Mouse (Mus musculus): ENCODE data around the gene Phf12. TPM values are rescaled to one million over a fixed set of nuclear protein-coding genes. Genes with fewer than 3 reads are reported as not detected.

Gene Phf12
- total RNA-seq, 2 experiments from 2014 or later = 23.2 to 31.5 TPM

DNA sequence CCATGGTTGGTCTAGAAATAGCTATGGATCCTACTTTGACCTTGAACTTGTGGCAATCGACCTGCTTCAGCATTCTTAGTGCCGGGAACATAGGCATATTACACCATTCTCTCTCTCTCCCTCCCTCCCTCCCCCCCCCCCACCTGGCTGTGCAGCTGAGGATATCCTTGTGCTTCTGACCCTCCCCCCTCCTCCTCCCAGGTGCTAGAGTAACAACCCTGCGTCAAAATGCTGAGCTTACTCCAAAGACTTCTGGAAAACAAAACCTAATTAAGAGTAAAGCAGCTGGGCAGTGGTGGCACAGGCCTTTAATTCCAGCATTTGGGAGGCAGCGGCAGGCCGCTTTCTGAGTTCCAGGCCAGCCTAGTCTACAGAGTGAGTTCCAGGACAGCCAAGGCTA, 86.6 kb downstream of the Phf12 start:
- DNase-seq = no peak
- intact Hi-C loops (cut with DNase I) = no loop called here

DNA sequence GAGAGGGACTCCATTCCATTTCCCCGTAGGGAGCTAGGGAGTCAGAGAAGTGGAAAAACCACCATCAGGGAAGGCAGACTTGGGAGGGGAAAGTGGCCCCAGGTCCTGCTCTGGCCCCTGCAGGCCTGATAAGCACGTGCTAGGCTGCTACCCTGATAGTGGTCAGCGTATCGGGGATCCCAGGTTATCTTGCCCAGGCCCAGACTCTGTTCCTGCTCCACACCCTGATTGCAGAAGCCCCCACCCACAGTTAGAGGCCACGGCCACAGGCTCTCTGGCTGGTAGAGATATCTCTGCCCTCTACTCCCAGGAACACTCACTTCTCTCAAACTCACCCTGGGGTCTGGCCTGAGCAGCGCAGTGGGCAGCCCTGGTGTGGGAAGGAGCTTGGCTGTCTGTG, 87.1 kb downstream of the Phf12 start:
- intact Hi-C loops (cut with DNase I) = no loop called here
- no peak for DNase-seq

DNA sequence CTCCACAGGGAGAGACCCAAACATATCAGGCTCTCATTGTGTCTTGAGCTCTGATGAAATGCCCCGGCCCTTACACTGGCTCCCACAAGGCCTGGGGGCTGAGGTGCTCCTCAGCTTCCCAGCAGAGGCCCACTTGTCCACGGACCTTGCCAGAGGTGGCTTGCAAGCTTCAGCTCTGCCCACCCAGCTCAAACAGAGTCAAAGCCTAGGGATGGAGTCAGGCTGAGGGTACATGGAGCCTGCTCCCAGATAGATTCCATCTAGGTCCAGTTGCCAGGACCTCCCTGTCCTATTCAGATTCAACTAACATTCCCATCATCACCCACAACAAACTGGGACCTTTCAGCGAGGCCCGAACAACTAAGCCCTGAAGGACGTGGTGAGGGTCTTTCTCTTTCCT, 89.4 kb downstream of the Phf12 start:
- intact Hi-C loops (cut with DNase I) = no loop called here
- DNase-seq = no peak

DNA sequence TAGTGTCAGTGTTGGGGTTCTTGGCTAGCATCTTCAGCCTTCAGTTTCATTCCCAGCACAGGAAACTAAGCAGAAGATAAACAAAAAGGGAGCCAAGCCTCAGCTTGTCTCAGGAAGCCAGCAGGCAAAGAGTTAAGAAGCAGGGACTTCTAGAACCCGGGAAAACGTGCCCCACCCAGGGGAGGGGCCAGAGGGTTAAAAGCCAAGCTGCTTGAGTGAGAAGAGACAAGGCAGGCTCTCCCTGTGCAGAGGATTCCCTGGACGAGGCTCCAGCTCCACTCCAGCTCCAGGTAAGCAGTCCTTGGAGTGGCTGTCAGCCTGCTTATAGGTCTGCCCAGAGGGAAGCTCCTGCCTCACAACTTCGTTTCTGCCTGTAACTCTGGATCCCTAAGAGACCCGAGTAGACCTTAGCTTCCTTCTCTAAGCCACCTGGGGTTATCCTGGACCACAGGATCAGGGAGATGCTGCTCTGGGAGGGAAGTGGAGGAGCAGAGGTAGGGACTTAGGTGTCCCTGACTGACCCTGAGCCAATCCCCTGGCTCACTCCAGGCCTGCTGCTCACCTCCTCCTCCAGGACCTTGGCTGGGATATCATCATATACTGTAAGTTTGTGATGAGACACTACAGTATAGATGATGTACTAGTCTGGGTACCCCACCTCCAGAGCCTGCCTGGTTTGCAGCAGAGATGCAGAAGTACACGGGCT, 90.0 kb downstream of the Phf12 start:
- DNase-seq = no peak
- intact Hi-C loops (cut with DNase I) = no loop called here

DNA sequence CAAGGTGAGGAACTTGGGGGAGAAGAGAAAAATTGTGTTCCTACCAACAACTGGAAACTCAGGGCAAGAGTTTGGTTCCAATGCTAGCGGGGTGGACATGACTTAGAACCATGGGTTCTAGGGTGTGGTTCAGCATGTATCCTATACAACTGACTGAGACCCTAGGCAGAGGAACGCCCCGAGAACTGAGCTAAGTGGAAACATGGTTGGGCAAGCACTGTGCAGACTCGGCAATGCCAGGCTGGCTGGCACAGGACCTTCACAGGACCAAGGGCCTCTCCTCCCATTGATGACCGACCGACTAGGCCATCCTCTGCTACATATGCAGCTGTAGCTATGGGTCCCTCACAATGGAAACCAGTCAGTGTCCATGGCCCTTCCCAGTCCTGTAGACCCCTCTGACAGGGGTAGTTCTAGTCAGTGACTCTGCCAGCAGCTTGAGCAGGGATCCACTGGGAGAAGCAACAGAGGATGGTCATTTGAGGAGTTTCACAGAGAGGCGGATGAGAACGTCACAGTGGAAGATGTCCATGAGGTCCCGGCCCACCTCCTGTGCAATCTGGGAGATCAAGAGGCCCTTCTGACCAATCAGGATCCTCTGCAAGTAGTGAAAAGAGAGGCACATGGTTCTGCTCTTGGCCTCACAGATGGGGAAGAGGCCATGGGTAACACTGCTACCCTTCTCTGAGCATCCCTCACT, 91.2 kb downstream of the Phf12 start:
- intact Hi-C loops (cut with DNase I) = no loop called here

DNA sequence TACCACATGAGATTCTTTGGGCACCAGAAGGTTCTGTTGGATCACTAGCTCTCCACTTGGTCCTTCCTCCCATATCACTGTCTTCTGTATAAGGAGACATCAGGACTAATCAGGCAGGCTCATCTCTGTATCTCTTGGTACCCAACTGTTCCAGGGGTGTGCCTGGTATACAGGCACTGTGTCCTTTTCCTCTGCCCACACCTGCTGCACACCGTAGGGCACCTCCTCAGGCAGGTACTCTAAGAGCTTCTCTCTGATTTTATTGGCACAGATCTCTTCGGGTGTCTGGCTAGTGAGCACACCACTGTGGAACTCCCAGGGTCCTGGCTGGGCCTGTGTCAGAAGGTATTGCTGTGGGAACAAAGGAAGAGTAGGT, 91.7 kb downstream of the Phf12 start:
- intact Hi-C loops (cut with DNase I) = no loop called here
- no peak for DNase-seq

More for the DNA sequence above, 91.2 kb downstream of the Phf12 start:
- DNase-seq = no peak

DNA sequence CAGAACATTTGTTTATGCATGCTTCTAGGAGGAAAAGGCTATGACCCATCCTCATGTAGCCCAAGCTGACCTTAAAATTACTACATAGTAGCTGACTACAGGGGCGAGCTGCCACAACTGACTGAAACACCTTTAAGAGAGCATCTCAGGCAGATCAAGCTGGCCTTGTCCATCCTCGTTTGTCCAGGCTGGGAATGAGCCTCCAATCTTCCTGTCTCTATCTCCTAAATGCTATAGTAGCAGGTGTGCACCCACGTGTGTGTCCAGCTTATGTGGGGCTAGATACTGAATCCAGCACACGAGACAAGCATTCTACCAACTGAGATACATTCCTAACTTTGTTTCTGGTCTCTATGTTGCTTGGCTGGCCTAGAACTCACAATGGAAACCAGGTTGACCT, 92.1 kb downstream of the Phf12 start:
- intact Hi-C loops (cut with DNase I) = no loop called here

More for the DNA sequence above, 92.1 kb downstream of the Phf12 start:
- DNase-seq = no peak

Small RNAs within 50 kb of the gene (microRNA-seq; reads per million reads assigned to microRNA genes)
- gene Mir144 (ENCODE audit: borderline number of aligned reads in 2 of 2) (192 to 5,107 reads per million in 2 experiments), gene Mir451a (ENCODE audit: borderline number of aligned reads in 2 of 2) (0 reads per million in 2 experiments), gene Mir451b (ENCODE audit: borderline number of aligned reads in 2 of 2) (0 reads per million in 2 experiments)

Other genes starting within 250 kb of the Phf12 start
- 100 to 1,000 TPM; 256 to 280 TPM for gene Myo18a, start 219.5 kb upstream of the Phf12 start, total RNA-seq (2021)
- gene Gm10277, start 195.0 kb upstream of the Phf12 start, total RNA-seq (2021) = not detected
- under 1 TPM; 0.53 to 0.89 TPM for gene Pipox, start 88.7 kb upstream of the Phf12 start, total RNA-seq (2021)
- under 1 TPM; 0.16 to 0.44 TPM for gene Sez6, start 52.0 kb upstream of the Phf12 start, total RNA-seq (2021)
- gene Dhrs13, start 49.5 kb downstream of the Phf12 start, total RNA-seq (2021) = 1 to 10 TPM; 3.9 to 5.0 TPM
- gene Flot2, start 55.2 kb downstream of the Phf12 start, total RNA-seq (2021) = 10 to 100 TPM; 63.5 to 64.3 TPM
- 10 to 100 TPM; 26.2 to 28.4 TPM for gene Eral1, start 97.6 kb downstream of the Phf12 start, total RNA-seq (2021)
- 10 to 100 TPM; 11.7 to 12.3 TPM for gene Fam222b, start 111.9 kb downstream of the Phf12 start, total RNA-seq (2021)
- 1 to 10 TPM; 6.1 to 7.0 TPM for gene Traf4, start 182.8 kb downstream of the Phf12 start, total RNA-seq (2021)
- 1 to 10 TPM; 2.2 to 3.4 TPM for gene Nek8, start 193.9 kb downstream of the Phf12 start, total RNA-seq (2021)
- gene Tlcd1, start 194.0 kb downstream of the Phf12 start, total RNA-seq (2021) = 1 to 10 TPM; 6.1 to 7.5 TPM
- gene Rpl23a, start 200.8 kb downstream of the Phf12 start, total RNA-seq (2021) = 100 to 1,000 TPM; 805 to 853 TPM
- gene Rab34, start 205.7 kb downstream of the Phf12 start, total RNA-seq (2021) = 10 to 100 TPM in 1 of 2 experiments, 1 to 10 TPM in 1; 10.0 to 13.2 TPM
- under 1 TPM; 0.50 to 0.70 TPM for gene Proca1, start 210.6 kb downstream of the Phf12 start, total RNA-seq (2021)